Mouse (Mus musculus) kidney, postnatal 25 days (tissue): ENCODE results near the gene Pdzd7.
"Not testable (repeated sequence)": the region's sequence is repeated elsewhere in the genome, so short reads cannot be mapped to it uniquely, and the experiment has no call there.

ENCODE experiments used
- DNase-seq, 2 experiments: peaks; one replicate each; pipeline ENCODE4 v3.0.0; 2021; ENCODE audit warnings: mixed read lengths in 2 of 2

Gene Pdzd7

GRCm38 (mm10) chr19:45058113-45058839 lies 12.8 kb upstream of the Pdzd7 start:
- DNase-seq = peak; percentile 97 to 98

GRCm38 (mm10) chr19:45057724-45058112 lies 12.2 kb upstream of the Pdzd7 start:
- no peak for DNase-seq

- DNase-seq = no peak
These were observed 11.6 kb upstream of the Pdzd7 start for GRCm38 (mm10) chr19:45056908-45057698.

DNA sequence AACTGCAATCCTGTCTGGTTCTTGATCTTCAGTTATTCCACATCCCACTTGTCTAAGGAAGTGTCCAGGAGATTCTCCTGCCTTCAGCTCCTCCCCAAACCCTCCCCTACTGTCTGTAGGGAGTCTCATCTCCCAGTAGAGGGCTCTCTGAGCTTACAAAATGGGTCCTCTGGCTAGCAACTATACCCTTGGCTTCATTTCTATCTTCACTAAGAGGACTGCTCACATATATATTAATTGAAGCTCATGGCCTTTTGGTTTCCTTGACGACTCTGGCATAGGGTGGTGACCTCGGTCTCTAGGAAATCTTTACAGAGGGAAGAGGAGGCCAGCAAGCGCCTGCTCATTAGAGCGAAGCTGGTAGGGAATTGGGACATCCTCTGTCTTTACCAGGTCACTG lies 10.8 kb upstream of the Pdzd7 start:
- DNase-seq = peak in 1 of 2 experiments; percentile 38

- no peak for DNase-seq
These were observed 9.6 kb upstream of the Pdzd7 start for GRCm38 (mm10) chr19:45054892-45055690.

DNA sequence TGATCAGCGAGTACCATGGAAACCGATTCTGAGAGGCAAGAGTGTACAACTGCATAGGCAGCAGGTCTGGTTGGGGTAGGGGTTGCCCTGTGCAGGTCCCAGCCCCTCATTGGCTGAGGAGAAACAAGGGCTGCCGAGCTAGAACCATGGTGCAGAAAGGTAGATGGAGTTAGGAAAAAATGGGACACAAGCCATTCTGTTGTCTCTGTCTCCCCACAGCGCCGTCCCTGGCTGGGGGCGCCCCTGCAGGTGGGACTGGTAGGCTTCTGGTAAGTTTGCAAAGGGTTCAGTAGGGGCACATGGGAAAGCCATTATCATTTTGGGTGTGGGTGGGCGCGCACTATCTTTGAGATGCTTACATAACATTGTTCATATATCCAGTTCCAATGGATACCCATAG lies 7.9 kb upstream of the Pdzd7 start:
- DNase-seq = no peak

- no peak for DNase-seq
These were observed 4.0 kb upstream of the Pdzd7 start for GRCm38 (mm10) chr19:45049523-45049922.

- no peak for DNase-seq
These were observed 3.3 kb upstream of the Pdzd7 start for GRCm38 (mm10) chr19:45048644-45049365.

DNA sequence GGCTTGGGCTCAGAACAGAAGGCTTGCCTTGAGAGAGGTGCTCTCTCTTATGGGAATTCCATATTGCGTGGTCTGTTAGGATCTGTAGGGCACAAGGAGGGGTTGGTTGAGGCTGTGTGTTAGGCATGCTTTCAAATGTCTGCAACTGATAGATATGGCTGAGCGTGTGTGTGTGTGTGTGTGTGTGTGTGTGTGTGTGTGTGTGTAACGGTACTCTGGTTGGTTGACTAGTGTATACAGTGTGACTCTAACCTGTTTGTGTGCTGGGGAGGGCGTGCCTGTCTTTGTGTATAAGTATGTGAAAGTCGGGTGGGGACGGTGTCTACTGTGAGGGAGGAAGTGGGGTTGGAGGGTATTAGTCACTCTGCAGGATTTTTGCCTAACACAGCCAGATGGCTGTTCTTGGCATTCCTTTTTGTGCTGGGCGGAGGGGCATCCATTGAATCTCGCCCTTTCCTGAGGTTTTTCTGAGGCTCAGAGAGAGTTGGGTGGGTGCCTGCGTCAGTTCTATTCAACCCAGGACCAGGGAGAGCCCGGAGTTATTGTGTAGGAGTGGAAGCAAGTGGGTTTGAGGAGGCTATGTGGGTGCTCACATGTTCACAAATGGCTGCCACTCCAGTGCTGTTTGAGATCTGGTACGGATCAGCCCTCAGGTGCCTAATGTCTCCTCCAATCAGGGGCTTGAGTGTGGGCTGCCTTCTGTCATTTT lies 2.6 kb upstream of the Pdzd7 start:
- peak; percentile 44 to 69 for DNase-seq

GRCm38 (mm10) chr19:45047417-45047934 lies 2.0 kb upstream of the Pdzd7 start, which contains the start of gene Sfxn3:
TSS of gene Sfxn3 (plus strand) at chr19:45047503.
- peak; percentile 95 to 96 for DNase-seq

- DNase-seq = peak; percentile 93 to 96
These were observed 1.2 kb upstream of the Pdzd7 start for GRCm38 (mm10) chr19:45046523-45047321.

DNA sequence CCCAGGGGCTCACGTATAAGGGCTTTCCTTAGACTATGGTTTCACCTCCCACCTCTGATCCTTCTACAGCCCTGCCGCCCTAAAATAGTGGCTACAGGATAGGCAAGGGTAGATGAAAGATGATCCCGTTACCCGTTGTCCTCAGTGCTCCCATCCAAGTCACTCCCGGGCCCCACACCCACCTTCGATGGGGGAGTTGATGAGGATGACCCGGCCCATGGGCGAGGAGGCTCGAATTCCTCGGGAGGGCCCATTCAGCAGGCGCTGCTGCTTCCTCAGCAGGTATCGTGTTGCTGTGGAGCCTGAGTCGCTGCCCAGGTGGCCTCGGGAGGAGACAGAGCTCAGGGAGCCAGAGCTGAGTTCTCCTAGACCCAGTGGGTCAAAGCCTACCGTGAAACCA lies 281 bp downstream of the Pdzd7 start:
- DNase-seq = no peak

GRCm38 (mm10) chr19:45044389-45044927 lies 1.1 kb downstream of the Pdzd7 start:
- DNase-seq = no peak

GRCm38 (mm10) chr19:45040214-45040613 lies 5.3 kb downstream of the Pdzd7 start:
- no peak for DNase-seq

GRCm38 (mm10) chr19:45038198-45038597 lies 7.3 kb downstream of the Pdzd7 start:
- not testable (repeated sequence) for DNase-seq

DNA sequence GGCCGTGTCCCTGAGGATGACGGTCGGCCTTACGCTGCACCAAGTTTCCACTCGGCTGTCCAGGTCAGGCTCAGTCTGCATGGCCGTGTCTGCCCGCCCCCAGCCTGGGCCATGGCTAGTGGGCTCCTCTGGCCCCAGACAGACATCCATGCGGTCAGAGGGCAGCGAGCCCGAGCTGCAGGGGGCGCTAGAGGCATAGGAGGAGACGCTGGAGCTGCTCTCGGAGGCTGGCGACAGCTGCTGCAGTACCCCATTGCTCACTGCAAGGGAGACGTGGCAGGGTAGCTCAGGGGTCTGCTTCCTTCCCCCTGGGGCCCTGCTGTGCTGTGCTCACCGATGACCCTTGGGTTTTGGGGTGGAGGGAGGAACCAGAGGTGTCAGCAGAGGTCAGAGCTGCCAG lies 8.7 kb downstream of the Pdzd7 start:
- peak; percentile 60 to 63 for DNase-seq

DNA sequence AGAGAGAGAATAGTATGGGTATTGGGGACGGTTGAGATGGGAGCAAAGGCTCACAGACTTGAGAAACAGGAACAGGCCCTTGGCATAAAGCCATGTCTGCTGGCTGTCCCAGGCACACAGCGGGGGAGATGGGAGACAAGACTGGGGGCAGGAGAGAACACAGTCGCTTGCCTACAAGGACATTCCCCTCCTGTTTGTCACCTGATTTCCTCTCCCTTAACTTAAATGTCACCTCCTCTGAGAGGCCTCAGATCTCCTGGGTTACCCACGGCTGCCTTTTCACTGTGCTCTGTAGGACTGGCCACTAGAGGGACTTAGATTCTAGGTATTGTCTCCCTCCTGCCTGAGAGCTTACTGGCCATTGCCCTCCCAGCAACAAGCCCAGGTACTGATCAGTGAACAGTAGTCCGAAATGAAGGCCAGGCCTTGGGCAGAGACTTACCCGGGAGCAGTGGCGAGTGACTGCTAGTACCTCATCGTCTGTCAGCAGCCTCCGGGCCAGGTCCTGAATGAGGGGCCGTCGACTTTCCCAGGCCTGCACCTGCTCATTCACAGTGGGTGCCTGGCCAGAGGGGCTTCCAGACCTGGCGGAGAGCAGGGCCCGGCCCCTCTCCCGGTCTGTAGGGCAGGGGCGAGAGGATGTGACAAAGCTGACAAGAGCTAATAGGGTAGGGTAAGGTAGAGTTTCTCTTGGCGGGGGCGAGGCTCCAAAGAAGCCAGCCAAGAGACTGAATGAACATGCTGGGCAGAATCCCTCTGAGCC lies 12.8 kb downstream of the Pdzd7 start:
- peak in 1 of 2 experiments; percentile 56 for DNase-seq

DNA sequence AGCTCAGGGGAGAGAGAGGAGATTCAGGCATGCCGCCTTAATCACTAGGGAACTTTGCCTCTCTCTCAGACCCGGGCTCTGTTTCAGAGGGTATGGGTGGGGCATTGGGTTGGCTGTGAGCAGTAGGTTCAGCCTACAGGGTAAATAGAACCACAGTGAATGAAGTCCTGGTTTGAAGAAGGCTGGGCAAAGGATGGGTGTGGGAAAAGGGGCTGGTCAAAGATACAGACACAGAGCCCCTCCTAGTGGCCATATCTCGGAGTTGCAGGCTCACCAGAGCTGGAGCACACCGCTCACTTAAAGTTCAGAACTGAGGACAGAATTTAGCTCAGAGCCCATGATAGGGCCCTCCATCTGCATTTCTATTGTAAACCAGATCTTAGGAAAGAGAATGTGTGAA lies 13.7 kb downstream of the Pdzd7 start:
- DNase-seq = peak; percentile 85 to 86
